Mouse (Mus musculus): ENCODE results near the gene Snd1. TPM values are rescaled to one million over a fixed set of nuclear protein-coding genes. Genes with fewer than 3 reads are reported as not detected.

Gene Snd1
- polyA plus RNA-seq, 1 experiment from 2014 or later: 39.4 TPM

DNA sequence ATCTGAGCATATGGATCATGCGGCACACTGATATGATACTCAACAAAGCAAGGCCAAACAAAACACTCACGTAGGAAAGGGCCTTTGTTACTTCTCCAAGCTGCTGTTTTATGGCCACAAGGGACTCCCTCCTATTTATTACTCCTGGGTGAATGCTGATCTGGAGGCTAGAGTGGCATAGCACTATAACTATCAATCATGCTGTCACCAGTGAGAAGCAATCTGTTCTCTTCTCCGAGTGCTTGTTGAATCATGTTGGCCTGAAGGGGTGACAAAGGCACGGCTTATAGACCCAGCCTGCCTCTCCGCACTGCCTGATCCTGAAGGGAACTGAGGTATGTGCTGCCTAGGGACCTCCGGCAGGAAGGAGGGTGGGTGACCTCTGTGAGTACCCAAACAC is 10.3 kb upstream of the Snd1 start:
- H3K4me3 ChIP-seq (ENCODE audit: low read depth, low read length): no peak overlapping the region
- no peaks in the 10 kb centered on the region for H3K4me1 ChIP-seq (replicated peaks; ENCODE audit: control insufficient read depth, insufficient read depth, low read length)
- 0 out of 2 replicates have a peak, but pooled peaks have one; percentile 5 for TF ChIP-seq CTCF (IDR thresholded peaks at IDR 0.05; ENCODE audit: low read depth)
- H3K27ac ChIP-seq (ENCODE audit: low read depth, low read length): no peak overlapping the region
- 10% methylated on average over 6 of the region's 6 CpGs for WGBS
- H3K9me3 ChIP-seq (ENCODE audit: control insufficient read depth): no peaks in the 10 kb centered on the region
- ATAC-seq: peak; percentile 85
- no peaks in the 10 kb centered on the region for H3K36me3 ChIP-seq (ENCODE audit: control insufficient read depth, insufficient read depth)
- H3K27me3 ChIP-seq (replicated peaks; ENCODE audit: control insufficient read depth, insufficient read depth, low read length): no peaks in the 10 kb centered on the region
- H3K9ac ChIP-seq (ENCODE audit: low read depth, low read length): no peak overlapping the region
- peak overlapping the region; percentile 27; the same call in 1 of the 2 replicates for H3K4me2 ChIP-seq (replicated peaks; ENCODE audit: low read depth)

DNA sequence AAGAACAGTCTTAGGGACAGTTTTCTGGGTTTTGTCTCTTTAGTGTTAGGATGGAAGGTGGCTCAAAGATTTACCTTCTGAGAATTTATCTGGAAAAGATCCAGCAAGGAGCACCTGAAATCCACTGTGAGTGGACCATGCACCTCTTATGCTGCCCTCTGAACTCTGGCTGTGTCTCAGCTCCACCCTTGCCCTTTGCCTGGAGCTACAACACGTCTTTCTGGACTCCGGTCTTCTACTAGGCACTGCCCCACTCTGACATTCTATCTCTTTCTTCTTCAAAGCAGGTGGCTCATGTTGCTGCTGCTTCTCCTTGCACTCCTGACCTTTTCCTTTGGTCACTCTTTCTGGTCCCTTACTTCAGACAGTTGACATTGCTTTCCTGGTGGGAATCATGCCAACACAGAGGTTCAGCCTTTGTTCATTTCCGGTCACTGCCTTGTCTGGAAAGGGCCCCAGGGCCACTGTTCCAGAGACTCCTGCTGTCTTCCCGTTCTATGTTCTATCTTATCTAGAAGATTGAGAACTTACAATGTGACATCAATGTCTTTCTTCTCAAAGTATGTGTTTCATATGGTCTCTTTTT is 4.8 kb upstream of the Snd1 start:
- Histone ChIP-seq H3K4me2 (replicated peaks; ENCODE audit: low read depth) (no peak overlapping the region), H3K4me3 (ENCODE audit: low read depth, low read length) (no peak overlapping the region), H3K4me1 (replicated peaks; ENCODE audit: control insufficient read depth, insufficient read depth, low read length) (no peaks in the 10 kb centered on the region), H3K27me3 (replicated peaks; ENCODE audit: control insufficient read depth, insufficient read depth, low read length) (no peaks in the 10 kb centered on the region), H3K9me3 (ENCODE audit: control insufficient read depth) (no peaks in the 10 kb centered on the region), H3K27ac (ENCODE audit: low read depth, low read length) (peak overlapping the region; percentile 54; the same call in 1 of the 2 replicates), H3K36me3 (ENCODE audit: control insufficient read depth, insufficient read depth) (no peaks in the 10 kb centered on the region), H3K9ac (ENCODE audit: low read depth, low read length) (no peak overlapping the region)
- peak; percentile 88 for ATAC-seq
- 31% methylated on average over 4 of the region's 4 CpGs for WGBS
- TF ChIP-seq CTCF (IDR thresholded peaks at IDR 0.05; ENCODE audit: low read depth): no peak

GRCm38 (mm10) chr6:28470621-28471020 is 4.3 kb upstream of the Snd1 start:
- 74% methylated on average over 5 of the region's 5 CpGs for WGBS
- Histone ChIP-seq H3K9me3 (ENCODE audit: control insufficient read depth) (no peaks in the 10 kb centered on the region), H3K4me3 (ENCODE audit: low read depth, low read length) (no peak overlapping the region), H3K27ac (ENCODE audit: low read depth, low read length) (peak overlapping the region; percentile 54; the same call in 1 of the 2 replicates), H3K27me3 (replicated peaks; ENCODE audit: control insufficient read depth, insufficient read depth, low read length) (no peaks in the 10 kb centered on the region), H3K4me1 (replicated peaks; ENCODE audit: control insufficient read depth, insufficient read depth, low read length) (no peaks in the 10 kb centered on the region), H3K9ac (ENCODE audit: low read depth, low read length) (no peak overlapping the region), H3K4me2 (replicated peaks; ENCODE audit: low read depth) (no peak overlapping the region), H3K36me3 (ENCODE audit: control insufficient read depth, insufficient read depth) (no peaks in the 10 kb centered on the region)
- ATAC-seq: peak; percentile 48
- TF ChIP-seq CTCF (IDR thresholded peaks at IDR 0.05; ENCODE audit: low read depth): peak; percentile 30

- Histone ChIP-seq H3K36me3 (ENCODE audit: control insufficient read depth, insufficient read depth) (no peaks in the 10 kb centered on the region), H3K4me3 (ENCODE audit: low read depth, low read length) (no peak overlapping the region), H3K4me2 (replicated peaks; ENCODE audit: low read depth) (no peak overlapping the region), H3K9me3 (ENCODE audit: control insufficient read depth) (no peaks in the 10 kb centered on the region), H3K27ac (ENCODE audit: low read depth, low read length) (no peak overlapping the region), H3K27me3 (replicated peaks; ENCODE audit: control insufficient read depth, insufficient read depth, low read length) (no peaks in the 10 kb centered on the region), H3K4me1 (replicated peaks; ENCODE audit: control insufficient read depth, insufficient read depth, low read length) (no peaks in the 10 kb centered on the region), H3K9ac (ENCODE audit: low read depth, low read length) (no peak overlapping the region)
- ATAC-seq: no peak
- WGBS: 87% methylated on average over 9 of the region's 9 CpGs
- no peak for TF ChIP-seq CTCF (IDR thresholded peaks at IDR 0.05; ENCODE audit: low read depth)
Observed at GRCm38 (mm10) chr6:28471284-28472035, 3.5 kb upstream of the Snd1 start.

DNA sequence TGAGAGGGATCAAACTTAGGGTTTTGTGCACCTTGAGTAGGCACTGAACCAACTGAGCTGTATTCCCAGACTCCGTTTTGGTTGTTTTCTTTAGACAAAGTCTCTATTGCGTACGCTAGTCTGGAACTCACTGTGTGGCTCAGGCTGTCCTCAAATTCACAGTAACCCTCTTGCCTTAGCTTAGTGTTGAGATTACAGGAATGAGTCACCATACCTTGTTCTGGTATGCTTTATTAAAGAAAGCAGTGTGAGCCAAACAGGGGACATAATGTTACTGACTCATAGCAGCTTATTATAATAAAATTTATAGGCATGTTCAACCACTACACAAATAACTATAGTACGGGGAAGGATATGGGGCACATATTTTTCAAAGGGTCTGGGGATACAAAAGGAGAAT is 728 bp upstream of the Snd1 start:
- H3K36me3 ChIP-seq (ENCODE audit: control insufficient read depth, insufficient read depth): no peaks in the 10 kb centered on the region
- H3K4me3 ChIP-seq (ENCODE audit: low read depth, low read length): no peak overlapping the region
- H3K4me2 ChIP-seq (replicated peaks; ENCODE audit: low read depth): no peak overlapping the region
- H3K4me1 ChIP-seq (replicated peaks; ENCODE audit: control insufficient read depth, insufficient read depth, low read length): 0 out of 2 replicates have a peak, but pooled peaks cover 3% of the 10 kb centered on the region
- TF ChIP-seq CTCF (IDR thresholded peaks at IDR 0.05; ENCODE audit: low read depth): no peak
- 89% methylated on average over 4 of the region's 4 CpGs for WGBS
- no peaks in the 10 kb centered on the region for H3K9me3 ChIP-seq (ENCODE audit: control insufficient read depth)
- no peaks in the 10 kb centered on the region for H3K27me3 ChIP-seq (replicated peaks; ENCODE audit: control insufficient read depth, insufficient read depth, low read length)
- no peak overlapping the region for H3K9ac ChIP-seq (ENCODE audit: low read depth, low read length)
- ATAC-seq: no peak
- H3K27ac ChIP-seq (ENCODE audit: low read depth, low read length): no peak overlapping the region

GRCm38 (mm10) chr6:28479865-28480751 is 5.2 kb downstream of the Snd1 start:
- Histone ChIP-seq H3K27me3 (replicated peaks; ENCODE audit: control insufficient read depth, insufficient read depth, low read length) (no peaks in the 10 kb centered on the region), H3K27ac (ENCODE audit: low read depth, low read length) (peak overlapping the region; percentile 80), H3K4me1 (replicated peaks; ENCODE audit: control insufficient read depth, insufficient read depth, low read length) (0 out of 2 replicates have a peak, but pooled peaks cover 9% of the 10 kb centered on the region), H3K4me2 (replicated peaks; ENCODE audit: low read depth) (peak overlapping the region; percentile 95), H3K4me3 (ENCODE audit: low read depth, low read length) (peak overlapping the region; percentile 92), H3K36me3 (ENCODE audit: control insufficient read depth, insufficient read depth) (no peaks in the 10 kb centered on the region), H3K9ac (ENCODE audit: low read depth, low read length) (peak overlapping the region; percentile 75), H3K9me3 (ENCODE audit: control insufficient read depth) (no peaks in the 10 kb centered on the region)
- peak; percentile 99 for ATAC-seq
- TF ChIP-seq CTCF (IDR thresholded peaks at IDR 0.05; ENCODE audit: low read depth): peak; percentile 17; the same call in 1 of the 2 replicates
- under 1% methylated on average over 68 of the region's 68 CpGs for WGBS
